Mouse (Mus musculus) bone marrow, adult 2 months (tissue): ENCODE measurements around the gene Bach1.

Experiments used
- CTCF ChIP-seq: fragments of 200-500 bp; IDR thresholded peaks from 2 replicates; pipeline ENCODE4 v1.5.1; 2011; ENCODE audit warnings: low read length, control low read depth; ENCODE audit not compliant: control insufficient read depth, insufficient read depth
- POLR2A ChIP-seq: fragments of 200-500 bp; IDR thresholded peaks from 2 replicates; pipeline ENCODE4 v1.6.1; 2011; ENCODE audit warnings: low read depth, mild to moderate bottlenecking, control low read depth, low read length, borderline replicate concordance; ENCODE audit not compliant: control insufficient read depth

- no peak for TF ChIP-seq CTCF
- TF ChIP-seq POLR2A: no peak
Measured at GRCm38 (mm10) chr16:87663890-87664289, 34.9 kb upstream of the Bach1 start.
